Mouse (Mus musculus) R1 (cell line): ENCODE measurements around the gene Psmg3.

Experiments
- DNase-seq: peaks from one replicate; pipeline ENCODE4 v3.0.0-alpha.2; 2018; ENCODE audit warnings: low read depth, low spot score

Gene Psmg3

DNA sequence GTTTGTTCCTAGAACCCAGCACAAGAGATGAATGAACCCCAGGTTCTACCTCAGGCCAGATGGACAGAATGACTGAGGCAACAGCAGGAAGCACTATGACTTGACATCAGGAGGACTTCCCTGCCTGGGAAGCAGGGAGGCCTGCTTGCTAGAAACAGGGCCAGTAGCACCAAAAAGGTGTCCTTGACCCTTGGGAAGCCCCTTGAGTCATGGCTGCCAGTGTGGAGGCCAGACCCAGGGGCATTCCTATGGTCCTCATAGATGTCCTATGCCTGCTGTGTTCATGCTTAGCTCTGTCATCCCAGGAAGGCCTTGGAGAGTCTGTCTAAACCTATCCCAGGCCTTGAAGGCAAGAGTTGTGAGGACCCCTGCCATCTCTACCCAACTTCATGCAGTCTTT is 10.2 kb downstream of the Psmg3 start:
- no peak for DNase-seq

DNA sequence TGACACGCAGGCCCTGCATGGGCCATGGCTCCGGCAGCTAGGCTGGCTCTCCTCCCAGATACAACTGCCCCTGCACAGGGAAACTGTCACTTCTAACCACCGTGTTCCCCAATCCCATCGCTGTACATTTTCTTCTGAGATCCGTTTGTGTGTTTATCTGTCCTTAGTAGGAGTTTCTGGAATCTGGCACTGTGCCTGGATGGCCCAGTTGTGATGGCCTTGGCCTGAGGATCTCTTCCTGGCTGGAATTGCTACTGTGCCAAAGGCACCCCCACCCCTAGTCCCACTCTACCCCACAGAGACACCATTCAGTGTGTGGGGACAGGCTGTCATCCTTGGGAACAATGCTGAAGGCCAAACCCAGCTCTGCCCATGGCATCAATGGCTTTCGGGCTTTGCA is 10.7 kb downstream of the Psmg3 start:
- no peak for DNase-seq

DNA sequence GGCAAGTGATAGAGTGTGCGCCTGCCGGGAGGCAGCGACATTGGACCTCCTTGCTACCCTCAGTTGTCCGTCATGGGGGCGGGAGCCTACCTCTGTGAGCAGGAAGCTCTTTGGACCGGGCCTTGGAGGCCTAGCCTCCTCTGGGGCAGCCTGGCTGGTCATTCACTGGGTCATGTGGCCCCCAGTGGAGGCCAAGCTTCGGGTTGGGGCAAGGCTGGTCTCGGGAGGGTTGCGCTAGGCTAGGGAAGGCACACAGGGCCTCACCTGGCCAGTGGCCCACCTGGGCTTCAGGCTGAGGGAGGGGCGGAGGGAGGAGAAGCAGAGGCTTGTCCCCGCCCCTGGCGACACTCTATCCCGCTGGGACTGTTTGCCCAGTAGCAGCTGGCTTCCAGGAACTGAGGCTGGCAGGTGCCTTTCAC is 12.7 kb downstream of the Psmg3 start:
- DNase-seq = no peak

DNA sequence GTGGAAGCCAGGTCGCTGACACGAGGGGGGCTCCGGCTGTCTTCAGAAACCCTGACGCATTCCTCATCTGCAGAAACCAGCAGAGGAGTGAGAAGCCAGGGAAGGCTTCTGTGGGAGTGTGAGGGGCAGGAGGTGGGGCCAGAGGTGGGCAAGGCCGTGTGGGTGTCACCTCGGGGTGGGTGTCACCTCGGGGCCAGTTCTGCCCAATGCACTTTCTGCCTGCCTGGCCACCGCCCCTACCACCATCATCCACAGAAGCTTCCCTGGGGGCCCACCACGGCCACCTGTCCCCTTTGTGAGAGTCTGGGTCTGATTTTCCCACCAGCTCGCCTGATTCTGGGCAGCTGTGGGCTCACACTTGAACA is 13.6 kb downstream of the Psmg3 start:
- DNase-seq = no peak

DNA sequence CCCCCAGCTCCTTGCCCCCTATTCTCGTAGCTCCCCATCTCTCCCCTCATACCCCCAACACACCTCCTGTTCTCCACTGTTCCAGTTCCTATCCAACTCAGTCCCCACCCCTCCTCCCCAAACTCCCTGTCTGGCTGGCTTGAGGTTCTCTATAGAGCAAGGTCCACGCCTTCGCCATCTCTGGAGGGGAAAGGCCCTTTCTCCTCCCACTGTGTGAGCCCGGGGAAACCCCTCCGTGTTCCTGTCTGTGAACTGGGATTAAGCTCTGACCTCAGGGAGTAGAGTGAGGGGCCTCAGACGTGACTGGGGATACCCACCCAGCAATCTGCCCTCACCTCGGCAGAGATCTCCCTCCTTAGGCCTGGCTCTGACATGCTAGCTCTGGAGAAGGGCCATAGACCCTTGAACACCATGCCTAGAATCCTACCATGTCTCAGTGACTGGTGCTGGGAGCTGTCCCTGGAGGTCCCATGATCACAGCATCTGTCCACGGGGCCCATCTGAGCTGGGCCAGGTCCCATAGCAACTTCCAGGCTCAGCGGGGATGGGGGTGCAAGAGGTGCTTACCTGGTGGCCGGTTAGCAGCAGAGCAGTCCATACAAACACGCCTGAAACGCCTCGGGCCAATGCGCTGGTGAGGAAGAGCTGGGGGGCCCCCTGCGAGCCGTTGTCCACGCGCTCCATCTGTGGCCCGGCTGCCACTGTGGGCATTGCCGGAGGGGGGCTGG is 14.1 kb downstream of the Psmg3 start:
- DNase-seq = no peak

DNA sequence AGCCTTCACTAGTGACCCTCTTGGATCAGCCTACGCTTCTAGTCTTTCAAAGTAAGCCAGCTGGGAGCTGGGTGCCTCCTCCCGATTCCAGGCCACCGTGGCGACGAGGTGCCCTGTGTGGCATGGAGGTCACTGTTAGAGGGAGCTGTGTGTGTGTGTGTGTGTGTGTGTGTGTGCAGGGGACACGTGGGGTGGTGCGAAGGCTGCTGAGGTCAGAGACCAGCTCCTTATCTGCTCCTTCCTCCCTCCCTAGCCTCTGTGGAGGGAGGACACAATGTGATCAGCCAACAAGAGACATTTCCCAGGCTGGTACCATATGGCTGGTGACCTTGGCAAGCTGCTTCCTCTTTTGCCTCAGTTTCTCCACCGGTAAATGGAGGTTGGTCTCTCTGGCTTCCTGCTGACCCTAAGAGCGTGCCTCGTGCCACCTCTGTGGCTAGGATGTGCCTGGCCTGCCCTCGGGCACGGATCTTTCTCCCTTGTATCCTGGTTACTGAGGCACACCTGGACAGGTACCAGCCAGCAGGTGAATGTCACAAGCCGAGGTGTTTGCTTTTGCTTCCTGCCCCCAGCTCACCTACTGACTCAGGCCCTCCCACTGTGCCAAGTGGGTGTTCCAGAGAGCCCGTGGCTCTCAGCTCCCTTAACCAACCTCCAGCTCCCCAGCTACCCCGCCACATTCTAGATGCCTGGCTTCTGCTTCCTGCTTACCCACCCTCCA is 14.8 kb downstream of the Psmg3 start:
- no peak for DNase-seq

DNA sequence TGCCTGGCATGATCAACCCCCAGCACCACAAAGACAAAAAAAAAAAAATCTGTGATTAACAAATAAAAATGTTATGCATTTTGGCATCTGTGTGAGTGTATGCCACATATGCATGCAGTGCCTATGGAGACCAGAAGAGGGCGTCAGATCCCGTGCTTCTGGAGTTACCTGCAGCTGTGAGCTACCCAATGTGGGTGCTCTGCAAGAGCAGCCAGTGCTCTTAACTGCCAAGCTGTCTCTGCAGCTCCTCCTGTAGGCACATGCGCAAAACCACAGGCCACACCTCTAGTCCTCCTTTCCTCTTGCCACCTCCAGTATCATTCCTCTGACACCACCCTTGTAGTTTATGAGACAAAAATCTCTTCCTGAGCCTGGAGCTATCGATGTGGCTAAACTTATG is 17.3 kb downstream of the Psmg3 start:
- DNase-seq = peak; percentile 88

DNA sequence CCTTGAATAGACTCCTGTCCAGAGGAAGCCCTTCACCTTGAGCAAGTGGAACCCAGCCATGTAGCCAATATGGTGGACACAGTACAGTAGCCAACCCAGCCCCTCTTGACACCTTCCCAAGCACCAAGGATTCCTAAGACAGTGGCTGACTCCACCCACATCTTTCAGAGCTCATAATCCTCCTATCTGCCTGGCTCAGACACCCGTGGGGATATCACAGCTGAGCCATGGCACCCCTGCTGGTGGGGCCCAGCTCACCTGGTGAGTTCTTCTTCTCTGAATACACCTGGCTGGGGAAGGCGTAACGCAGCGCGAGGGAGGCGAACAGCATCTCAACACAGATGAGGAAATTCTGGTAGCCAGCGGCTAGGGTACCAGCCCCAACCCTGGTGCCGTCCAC is 20.8 kb downstream of the Psmg3 start:
- DNase-seq = no peak

DNA sequence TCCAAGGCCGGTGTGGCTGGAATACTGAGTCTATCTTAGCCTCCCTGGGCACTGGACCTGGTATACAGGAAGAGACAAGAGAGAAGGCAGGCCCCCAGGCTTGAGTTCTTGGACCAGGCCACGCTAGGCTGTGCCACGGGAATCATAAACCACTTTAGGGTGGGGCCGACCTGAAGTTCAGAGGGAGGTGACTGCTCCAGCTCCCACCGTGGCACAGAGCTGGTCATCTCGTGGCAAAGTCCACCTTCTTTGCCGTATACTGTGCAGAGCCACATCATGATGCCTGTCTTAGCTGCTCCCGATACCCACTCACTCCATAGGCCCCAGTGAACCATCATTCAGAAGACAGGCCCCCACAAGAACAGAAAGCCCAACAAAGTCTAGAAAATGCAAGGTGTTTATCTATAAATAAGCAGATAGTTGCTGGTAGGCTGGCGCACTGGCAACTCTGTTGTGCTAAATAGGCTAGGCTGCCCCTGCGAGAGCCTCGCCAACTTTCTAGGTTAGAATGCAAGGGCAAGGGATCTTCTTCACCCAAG is 22.0 kb downstream of the Psmg3 start:
- no peak for DNase-seq

DNA sequence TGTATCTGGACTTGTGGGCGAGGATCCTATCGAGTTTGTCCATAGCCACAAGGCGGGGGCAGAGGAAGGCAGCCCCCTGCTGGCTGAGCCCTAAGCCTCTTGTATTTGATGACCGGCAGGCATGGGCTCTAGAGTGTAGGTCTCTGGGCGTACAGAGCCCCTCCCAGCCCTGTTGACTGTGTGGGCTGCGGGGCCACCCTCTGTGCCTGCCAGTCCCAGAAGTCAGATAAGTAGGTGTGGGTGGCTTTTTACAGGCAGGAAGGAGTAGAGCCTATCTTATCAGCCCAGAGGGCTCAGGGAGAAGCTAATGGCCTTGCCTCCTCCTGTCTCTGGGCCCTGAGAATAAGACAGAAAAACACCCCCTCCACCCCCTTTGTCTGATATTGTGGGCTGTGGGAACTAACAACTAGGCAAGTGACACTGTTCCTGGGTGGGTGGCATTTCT is 22.6 kb downstream of the Psmg3 start:
- DNase-seq = no peak

DNA sequence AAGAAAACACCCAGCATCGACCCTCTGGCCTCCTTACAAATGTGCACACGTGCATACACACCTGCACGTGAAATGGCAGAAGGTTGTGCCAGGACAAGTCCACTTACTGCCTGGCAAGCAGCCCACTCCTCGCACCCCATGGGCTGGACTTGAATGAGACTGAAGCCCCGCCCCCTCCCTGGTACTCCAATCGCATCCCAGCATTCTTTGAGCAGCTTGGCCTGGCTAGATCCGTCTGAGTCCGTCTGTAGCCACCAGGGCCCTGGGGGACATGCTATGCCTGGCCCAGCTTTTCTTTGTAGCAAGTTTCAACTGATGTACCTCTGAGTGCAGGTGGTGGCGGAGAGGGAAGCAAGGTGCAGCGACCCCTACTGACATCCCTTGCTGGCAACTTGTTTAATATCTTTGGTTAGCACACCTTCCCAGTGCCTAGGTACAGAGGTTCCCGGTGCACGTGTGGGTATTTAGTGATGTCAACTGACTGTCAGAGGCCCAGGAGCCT is 23.0 kb downstream of the Psmg3 start:
- DNase-seq = peak; percentile 81

DNA sequence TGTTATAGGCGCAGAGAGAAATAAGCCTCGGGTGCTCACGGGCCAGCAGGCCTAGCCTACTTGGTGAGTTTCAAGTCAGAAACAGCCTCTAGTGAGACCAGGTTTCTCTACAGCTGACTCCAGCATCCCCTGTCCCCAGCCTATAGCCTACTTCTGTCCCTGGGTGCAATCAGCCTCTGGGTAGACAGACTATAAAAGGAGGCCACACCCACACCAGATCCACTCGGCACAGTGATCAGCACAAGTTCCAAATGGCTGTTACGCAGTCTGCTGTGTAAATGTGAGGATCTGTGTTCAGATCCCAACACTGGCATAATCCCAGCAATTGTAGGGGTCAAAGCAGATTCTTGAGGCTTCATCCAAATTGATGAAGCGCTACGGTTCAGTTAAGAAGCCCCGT is 23.5 kb downstream of the Psmg3 start:
- no peak for DNase-seq

DNA sequence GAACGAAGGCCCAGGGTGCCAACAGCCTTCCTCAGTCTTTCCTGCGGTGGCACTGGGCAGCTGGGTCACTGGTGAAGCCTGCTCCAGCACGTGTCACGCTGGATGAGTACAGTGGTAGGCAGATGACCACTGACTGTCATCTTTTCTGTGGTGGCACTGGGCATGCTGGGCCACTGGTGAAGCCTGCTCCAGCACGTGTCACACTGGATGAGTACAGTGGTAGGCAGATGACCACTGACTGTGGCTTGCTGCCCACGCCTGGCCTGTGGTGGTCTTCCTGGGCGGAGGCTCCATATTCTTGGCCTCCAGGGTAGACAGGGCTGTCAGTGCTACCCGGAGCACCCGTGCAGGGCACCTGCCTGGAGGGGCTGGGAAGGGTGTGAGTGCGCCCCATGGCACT is 24.8 kb downstream of the Psmg3 start:
- DNase-seq = no peak

DNA sequence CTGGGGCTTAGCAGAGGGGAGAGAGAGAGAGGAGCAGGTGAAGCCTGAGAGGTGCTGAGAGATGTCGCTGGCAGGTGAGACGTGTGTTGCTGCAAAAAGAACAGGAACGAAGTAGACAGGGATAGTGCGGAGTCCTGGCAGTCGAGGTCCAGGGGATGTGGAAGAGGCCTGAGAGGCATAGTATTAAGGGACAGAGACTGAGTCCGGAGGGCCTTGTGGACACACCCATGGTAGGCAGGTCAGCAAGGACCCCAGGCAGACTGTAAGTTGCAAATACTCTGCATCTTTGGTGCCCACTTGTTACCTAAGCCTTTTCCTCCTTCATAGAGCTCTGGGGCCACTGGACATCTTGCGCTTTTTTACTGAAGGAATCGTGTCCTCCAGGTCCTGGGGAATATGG is 25.5 kb downstream of the Psmg3 start:
- no peak for DNase-seq

DNA sequence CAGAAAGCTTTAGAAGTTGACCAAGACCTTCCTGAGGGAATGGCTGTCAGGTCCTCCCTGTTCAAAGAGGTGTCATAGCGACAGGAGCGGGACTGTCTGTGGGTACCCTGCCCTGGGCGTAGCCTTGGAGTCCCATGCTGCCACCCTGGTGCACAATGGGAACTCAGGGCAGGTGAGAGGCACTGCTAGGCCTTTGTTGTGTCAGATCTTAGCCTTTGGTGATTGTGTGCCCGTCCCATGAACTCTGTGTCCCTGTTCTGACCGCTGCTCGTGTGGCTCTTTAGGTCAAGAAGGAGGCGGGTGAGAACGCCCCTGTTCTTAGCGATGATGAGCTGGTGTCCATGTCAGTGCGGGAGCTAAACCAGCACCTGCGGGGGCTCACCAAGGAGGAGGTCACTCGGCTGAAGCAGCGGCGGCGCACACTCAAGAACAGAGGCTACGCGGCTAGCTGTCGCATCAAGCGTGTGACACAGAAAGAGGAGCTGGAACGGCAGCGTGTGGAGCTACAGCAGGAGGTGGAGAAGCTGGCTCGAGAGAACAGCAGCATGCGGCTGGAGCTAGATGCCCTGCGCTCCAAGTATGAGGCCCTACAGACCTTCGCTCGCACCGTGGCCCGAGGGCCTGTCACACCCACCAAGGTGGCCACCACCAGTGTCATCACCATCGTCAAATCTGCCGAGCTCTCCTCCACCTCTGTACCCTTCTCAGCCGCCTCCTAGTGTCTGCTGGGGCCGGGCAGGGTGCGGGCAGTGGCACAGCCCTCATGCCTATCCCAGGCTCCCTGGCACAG is 26.7 kb downstream of the Psmg3 start:
- no peak for DNase-seq

DNA sequence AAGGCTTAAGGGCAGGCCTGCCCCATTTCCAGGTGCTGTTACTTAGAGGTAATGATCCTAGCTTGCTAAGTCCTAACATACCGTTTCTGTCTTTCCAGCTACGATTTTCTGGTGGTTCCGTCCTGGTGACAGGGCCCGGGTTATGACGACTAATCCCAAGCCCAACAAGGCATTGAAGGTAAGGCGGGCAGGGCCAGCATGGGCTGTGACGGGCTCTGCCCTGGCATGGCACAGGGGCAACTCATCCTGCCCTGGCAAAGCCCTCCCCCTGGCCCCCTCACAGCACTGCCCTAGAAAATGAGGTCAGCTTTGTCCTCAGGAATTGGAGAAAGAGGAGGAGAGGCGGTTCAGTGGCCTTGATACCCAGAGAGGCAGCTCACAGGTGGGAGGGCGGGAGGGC is 27.6 kb downstream of the Psmg3 start:
- DNase-seq = no peak

DNA sequence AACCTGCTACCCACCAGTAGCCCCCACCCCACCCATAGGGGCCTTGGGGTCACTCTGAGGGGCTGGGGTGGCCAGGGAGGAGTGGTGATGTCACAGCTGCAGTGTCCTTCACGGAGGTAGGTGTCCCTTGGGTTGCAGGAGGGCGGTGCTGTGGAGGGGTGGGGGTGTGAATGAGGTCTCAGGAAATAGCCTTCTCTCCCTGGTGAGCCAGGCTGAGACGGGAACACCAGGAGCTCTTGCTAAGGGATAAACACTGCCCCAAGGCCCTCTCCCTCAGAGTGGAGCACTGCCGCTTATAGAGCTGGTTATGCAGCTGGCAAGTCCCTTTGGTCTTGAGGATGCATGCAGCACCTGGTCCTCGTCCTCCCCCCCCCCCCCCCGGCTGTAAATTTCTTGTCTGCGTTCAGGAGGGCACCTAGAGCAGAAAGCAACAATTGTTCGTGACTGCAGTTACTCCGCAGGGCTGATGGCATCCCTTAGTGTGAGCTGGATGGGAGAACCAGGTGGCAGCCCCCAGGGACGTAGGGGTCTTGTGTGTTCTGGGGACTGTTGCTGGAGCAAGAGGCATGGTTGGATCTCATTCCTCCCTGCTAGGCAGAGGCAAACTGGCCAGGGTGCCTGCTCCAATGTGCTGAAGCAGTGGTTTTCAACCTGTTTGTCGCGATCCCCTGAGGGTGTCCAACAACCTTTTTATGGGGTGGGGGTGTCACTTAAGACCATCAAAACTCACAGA is 28.4 kb downstream of the Psmg3 start:
- DNase-seq = no peak

DNA sequence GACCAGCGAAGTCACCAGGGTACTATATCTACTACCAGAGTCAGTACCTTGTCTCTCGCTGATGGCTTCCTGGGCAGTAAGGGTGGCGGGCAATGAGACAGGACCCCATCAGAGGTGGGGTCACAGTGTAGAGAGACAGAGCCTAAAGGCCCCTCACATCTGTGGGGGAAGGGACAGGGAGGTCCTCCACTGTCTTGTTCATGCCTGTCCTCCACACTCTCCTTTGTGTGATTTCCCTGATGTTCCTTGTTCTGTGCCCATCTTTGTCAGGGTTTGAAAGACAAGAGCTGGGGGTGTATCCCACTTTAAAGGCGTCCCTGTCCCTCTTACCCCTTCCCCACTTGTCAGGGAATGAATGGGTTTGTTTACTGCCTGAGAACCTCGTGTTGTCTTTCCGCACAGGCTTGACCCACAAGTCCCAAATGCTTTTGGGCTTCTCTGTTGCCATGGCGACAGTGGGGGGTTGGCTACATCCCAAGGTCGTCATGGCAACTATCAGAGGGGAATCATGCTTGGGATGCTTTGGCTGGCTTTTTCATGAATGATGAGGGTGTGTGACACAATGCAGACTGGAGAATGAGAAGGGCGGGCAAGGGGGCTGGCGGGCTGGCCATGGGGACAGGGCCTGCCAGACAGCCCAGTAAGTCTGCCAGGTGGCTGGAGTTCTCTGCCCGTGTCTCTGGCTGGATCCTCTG is 29.1 kb downstream of the Psmg3 start:
- DNase-seq = peak; percentile 87

DNA sequence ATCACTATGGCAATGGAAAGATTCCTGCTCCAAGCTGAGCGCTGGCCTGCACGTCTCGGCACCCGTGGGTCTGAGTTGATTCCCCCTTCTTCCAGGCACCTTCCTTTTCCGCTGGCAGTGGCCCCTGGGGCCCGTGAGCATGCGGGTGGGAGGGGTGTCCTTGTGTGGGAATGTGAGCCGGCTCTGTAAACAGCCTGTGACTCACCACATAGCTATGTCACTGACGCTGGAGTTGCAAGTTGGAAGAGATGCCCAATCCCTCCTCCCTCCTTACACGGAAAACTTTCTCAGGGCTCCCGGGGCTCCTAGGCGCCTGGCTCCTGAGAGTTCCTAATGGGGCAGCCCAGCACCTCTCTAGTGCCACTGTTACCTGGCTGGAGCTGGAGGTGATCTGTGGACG is 29.8 kb downstream of the Psmg3 start:
- peak; percentile 67 for DNase-seq

DNA sequence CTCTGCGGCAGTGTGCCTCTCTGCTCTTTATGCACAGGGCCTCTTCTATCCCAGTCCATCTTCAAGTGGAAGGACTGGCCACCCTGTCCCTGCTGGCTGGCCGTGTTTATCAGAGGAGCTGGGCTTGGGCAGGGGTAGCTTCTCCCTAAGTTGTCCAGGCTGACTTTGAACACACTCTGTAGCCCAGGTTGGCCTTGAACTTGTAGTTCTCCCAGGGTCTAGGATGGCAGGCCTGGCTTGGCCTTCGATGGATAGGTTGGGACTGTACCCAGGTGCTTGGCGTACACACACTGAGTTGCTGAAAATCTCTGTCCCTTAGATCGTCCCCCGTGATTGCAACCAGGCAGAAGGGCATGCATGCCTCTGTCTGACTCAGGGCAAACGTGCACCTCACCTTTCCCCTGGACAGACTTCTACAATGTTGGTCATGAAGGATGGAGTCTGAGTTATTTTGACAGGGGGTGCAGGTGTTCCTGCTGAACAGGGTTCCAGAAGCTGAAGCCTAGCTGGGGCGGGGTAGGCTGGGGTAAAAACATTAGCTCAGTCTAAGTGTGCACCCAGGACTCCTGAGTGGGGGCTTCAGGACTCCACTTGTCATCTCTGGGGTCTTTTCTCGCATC is 30.6 kb downstream of the Psmg3 start:
- DNase-seq = no peak
